In the genomic region with DNA sequence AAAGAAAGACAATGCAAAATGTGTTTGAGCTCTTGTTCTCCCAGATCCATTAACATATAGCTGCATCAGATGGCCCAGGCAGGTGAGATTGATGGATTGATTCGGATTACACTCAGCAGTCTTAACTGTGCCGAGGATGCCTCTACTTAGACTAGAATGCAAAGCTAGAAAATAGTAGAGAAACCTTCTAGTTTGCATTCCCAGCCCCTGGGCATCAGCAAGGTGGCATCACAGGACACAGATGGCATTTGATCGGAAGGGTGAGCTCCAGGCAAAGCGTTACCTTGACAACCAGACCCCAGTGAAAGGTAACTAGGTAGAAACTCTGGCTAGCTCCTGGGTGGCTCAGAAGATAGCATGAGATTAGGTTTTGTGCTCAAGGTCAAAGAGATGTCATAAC, we compare ENCODE assay signal across 8 mouse cellular contexts. TPM values are rescaled to one million over a fixed set of nuclear protein-coding genes. Genes with fewer than 3 reads are reported as not detected.
DNase-seq lines count a peak whose midpoint lies in the region; ATAC-seq and TF ChIP-seq lines count a peak whose summit lies in the region.

No protein-coding gene starts in this region.

- no peak for TF ChIP-seq POLR2A in thymus, adult 2 months (IDR thresholded peaks at IDR 0.05; ENCODE audit: control insufficient read depth, extremely low read depth, insufficient read depth, low read length, poor library complexity)

- peaks cover 15% of the 10 kb centered on the region for H3K4me1 ChIP-seq in thymus, adult 2 months (replicated peaks; ENCODE audit: control insufficient read depth, insufficient read depth, low read length)
- peaks cover 47% of the 10 kb centered on the region for H3K4me1 ChIP-seq in liver, embryonic 13.5 days (replicated peaks)

- H3K4me2 ChIP-seq in liver, embryonic 13.5 days, result peak overlapping the region; percentile 87

- no peaks in the 10 kb centered on the region for H3K9me3 ChIP-seq in liver, embryonic 13.5 days (replicated peaks)

- H3K27me3 ChIP-seq in thymus, adult 2 months (ENCODE audit: control insufficient read depth, insufficient read depth, low read length), result no peaks in the 10 kb centered on the region
- H3K27me3 ChIP-seq in liver, embryonic 13.5 days, result no peaks in the 10 kb centered on the region

- peak; percentile 10 for DNase-seq in embryo, embryonic 11 days
- no peak for DNase-seq in embryo, embryonic 10.5 days (ENCODE audit: low spot score)
- DNase-seq in thymus, adult 2 months, result no peak
- DNase-seq in thymus, postnatal 36 days, result no peak
- DNase-seq in liver, embryonic 13.5 days, result no peak
- DNase-seq in adipocyte (ENCODE audit: low spot score), result no peak
- no peak for DNase-seq in spleen, postnatal 10 days (ENCODE audit: low spot score in 2 of 2)
- no peak for DNase-seq in right cerebral cortex, postnatal 36 days (ENCODE audit: low spot score in 2 of 2)

- no peak overlapping the region for H3K27ac ChIP-seq in thymus, adult 2 months (ENCODE audit: control insufficient read depth, insufficient read depth, low read length)
- no peak overlapping the region for H3K27ac ChIP-seq in liver, embryonic 13.5 days

- peak overlapping the region; percentile 55; the same call in 1 of the 2 replicates for H3K4me3 ChIP-seq in thymus, adult 2 months (ENCODE audit: control insufficient read depth, insufficient read depth, low read length)
- H3K4me3 ChIP-seq in liver, embryonic 13.5 days (replicated peaks), result peak overlapping the region; percentile 75

- ATAC-seq in liver, embryonic 13.5 days (ENCODE audit: low read depth), result peak; percentile 14

- 37% methylated on average over 4 of the region's 4 CpGs for WGBS in thymus, adult 2 months
- 33% methylated on average over 4 of the region's 4 CpGs for WGBS in liver, embryonic 13.5 days (ENCODE audit: insufficient replicate concordance)

- no peak for TF ChIP-seq CTCF in thymus, adult 2 months (IDR thresholded peaks at IDR 0.05; ENCODE audit: borderline replicate concordance, control insufficient read depth, extremely low read depth, insufficient read depth, low read length, poor library complexity)

- no peak overlapping the region for H3K9ac ChIP-seq in liver, embryonic 13.5 days

- no peaks in the 10 kb centered on the region for H3K36me3 ChIP-seq in thymus, adult 2 months (ENCODE audit: control insufficient read depth, insufficient read depth, low read length)
- H3K36me3 ChIP-seq in liver, embryonic 13.5 days, result peaks cover 4% of the 10 kb centered on the region; the same call in 1 of the 2 replicates

RNA-seq across cellular contexts. Expression of gene Optn, which starts 0.4 kb away (rescaled TPM):
- polyA plus RNA-seq in thymus, adult 2 months (2012; rRNA removed), result 1.4 TPM in 2 replicates
- polyA plus RNA-seq in liver, embryonic 13.5 days (2015; fragmentation: Nextera tagmentation; extraction: Ambion mirVana), result 15.2 and 18.4 TPM in 2 replicates

RNA-seq across cellular contexts. Expression of gene Mcm10, which starts 51.7 kb away (rescaled TPM):
- 21.1 and 28.5 TPM in 2 replicates for polyA plus RNA-seq in thymus, adult 2 months (2012; rRNA removed)
- 39.3 and 47.0 TPM in 2 replicates for polyA plus RNA-seq in liver, embryonic 13.5 days (2015; fragmentation: Nextera tagmentation; extraction: Ambion mirVana)
